Mouse (Mus musculus) lung, adult 2 months (tissue): ENCODE measurements around the gene Nptx2.

ENCODE experiments used
- CTCF ChIP-seq: fragments of 200-500 bp; IDR thresholded peaks from 2 replicates; pipeline ENCODE4 v1.5.1; 2011; ENCODE audit warnings: mild to moderate bottlenecking, low read length, control low read depth; ENCODE audit not compliant: insufficient read depth
- POLR2A ChIP-seq: fragments of 200-500 bp; IDR thresholded peaks from 2 replicates; pipeline ENCODE4 v1.6.1; 2011; ENCODE audit warnings: low read depth, mild to moderate bottlenecking, control low read depth, low read length, borderline replicate concordance; ENCODE audit errors: extremely low read depth

GRCm38 (mm10) chr5:144585100-144585499, 39.4 kb downstream of the Nptx2 start:
- TF ChIP-seq CTCF, result no peak
- TF ChIP-seq POLR2A, result no peak
